Mouse (Mus musculus): ENCODE measurements around the gene Egflam. TPM values are rescaled to one million over a fixed set of nuclear protein-coding genes. Genes with fewer than 3 reads are reported as not detected.

Gene Egflam
- polyA plus RNA-seq, 1 experiment from 2014 or later: 11.4 TPM

GRCm38 (mm10) chr15:7167906-7168532 lies 230.2 kb downstream of the Egflam start:
- Histone ChIP-seq H3K27me3 (no peaks in the 10 kb centered on the region), H3K4me2 (no peak overlapping the region), H3K27ac (no peak overlapping the region), H3K9me3 (replicated peaks) (no peaks in the 10 kb centered on the region), H3K9ac (no peak overlapping the region), H3K4me1 (replicated peaks) (peaks cover 8% of the 10 kb centered on the region), H3K4me3 (no peak overlapping the region), H3K36me3 (peaks cover 50% of the 10 kb centered on the region)
- WGBS: 68% methylated on average over 11 of the region's 11 CpGs
- no peak for ATAC-seq (replicated peaks; ENCODE audit: insufficient number of reproducible peaks, insufficient read depth, low FRiP score, low read depth)

GRCm38 (mm10) chr15:7167238-7167905 lies 230.8 kb downstream of the Egflam start:
- H3K4me1 ChIP-seq (replicated peaks): peaks cover 8% of the 10 kb centered on the region
- H3K9me3 ChIP-seq (replicated peaks): no peaks in the 10 kb centered on the region
- no peak overlapping the region for H3K9ac ChIP-seq
- no peaks in the 10 kb centered on the region for H3K27me3 ChIP-seq
- no peak overlapping the region for H3K4me3 ChIP-seq
- H3K4me2 ChIP-seq: no peak overlapping the region
- ATAC-seq (replicated peaks; ENCODE audit: insufficient number of reproducible peaks, insufficient read depth, low FRiP score, low read depth): no peak
- WGBS: 81% methylated on average over 10 of the region's 10 CpGs
- H3K27ac ChIP-seq: no peak overlapping the region
- H3K36me3 ChIP-seq: peaks cover 50% of the 10 kb centered on the region

DNA sequence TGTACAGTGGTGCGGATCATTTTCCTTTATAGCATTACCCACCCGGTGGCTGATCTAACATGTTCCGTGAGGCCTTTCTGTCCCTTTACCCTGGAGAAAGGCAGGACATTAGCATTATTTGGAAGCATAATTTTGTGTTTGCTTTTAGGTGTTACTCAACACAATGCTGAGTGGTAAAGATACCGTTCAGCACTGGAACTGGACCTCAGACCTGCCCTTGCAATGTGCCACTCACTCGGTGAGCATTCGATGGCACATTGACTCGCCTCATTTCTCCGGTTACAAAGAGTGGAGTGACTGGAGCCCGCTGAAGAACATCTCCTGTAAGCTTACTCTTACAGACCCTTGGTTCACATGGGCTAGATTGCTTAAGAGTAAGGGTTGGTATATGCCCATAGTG lies 231.5 kb downstream of the Egflam start:
- no peak for ATAC-seq (replicated peaks; ENCODE audit: insufficient number of reproducible peaks, insufficient read depth, low FRiP score, low read depth)
- 92% methylated on average over 9 of the region's 9 CpGs for WGBS
- Histone ChIP-seq H3K9ac (no peak overlapping the region), H3K4me2 (no peak overlapping the region), H3K36me3 (peaks cover 52% of the 10 kb centered on the region), H3K4me1 (replicated peaks) (peaks cover 8% of the 10 kb centered on the region), H3K9me3 (replicated peaks) (no peaks in the 10 kb centered on the region), H3K4me3 (no peak overlapping the region), H3K27ac (no peak overlapping the region), H3K27me3 (no peaks in the 10 kb centered on the region)

DNA sequence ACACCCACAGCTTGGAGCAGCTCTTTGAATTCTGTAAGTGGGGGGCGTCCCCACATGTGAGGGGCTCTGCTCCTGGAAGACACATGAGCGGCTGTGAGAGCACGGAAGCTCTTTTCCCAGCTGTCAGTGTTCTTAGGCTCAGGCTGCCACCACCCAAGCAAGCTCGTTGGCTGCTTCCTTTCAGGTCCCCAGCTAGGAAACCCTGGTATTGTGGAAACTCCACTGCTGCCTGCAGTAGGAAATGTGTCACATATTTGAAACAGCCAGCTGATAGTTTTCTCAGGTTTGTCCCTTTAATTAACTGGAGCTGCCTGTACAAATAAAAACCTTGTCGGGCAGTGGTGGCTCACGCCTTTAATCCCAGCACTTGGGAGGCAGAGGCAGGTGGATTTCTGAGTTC lies 234.3 kb downstream of the Egflam start:
- Histone ChIP-seq H3K4me2 (no peak overlapping the region), H3K9me3 (replicated peaks) (no peaks in the 10 kb centered on the region), H3K4me3 (no peak overlapping the region), H3K36me3 (peaks cover 42% of the 10 kb centered on the region), H3K27me3 (no peaks in the 10 kb centered on the region), H3K27ac (no peak overlapping the region), H3K4me1 (replicated peaks) (peaks cover 11% of the 10 kb centered on the region), H3K9ac (no peak overlapping the region)
- no peak for ATAC-seq (replicated peaks; ENCODE audit: insufficient number of reproducible peaks, insufficient read depth, low FRiP score, low read depth)
- WGBS: 72% methylated on average over 6 of the region's 6 CpGs

DNA sequence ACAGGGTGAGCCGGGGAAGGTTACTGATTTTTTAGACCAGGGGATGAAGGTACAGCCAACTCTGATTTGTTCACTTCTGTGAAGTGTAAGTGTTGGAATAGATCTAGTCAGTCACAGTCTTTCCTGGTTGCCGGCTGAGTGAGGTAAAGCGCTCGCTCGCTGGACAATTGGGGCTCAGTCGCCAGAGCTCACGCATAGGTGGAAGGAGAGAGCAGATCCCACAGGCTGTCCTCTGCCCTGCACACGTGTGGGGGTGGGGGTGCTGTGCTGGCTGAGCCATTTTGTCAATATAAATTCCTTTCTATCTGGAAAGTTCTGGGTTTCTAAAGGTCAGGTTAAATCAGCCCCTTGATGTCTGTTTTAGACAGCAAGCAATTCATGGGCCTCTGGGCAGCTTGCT lies 237.9 kb downstream of the Egflam start:
- WGBS: 84% methylated on average over 8 of the region's 8 CpGs
- peaks cover 46% of the 10 kb centered on the region; the same call in 1 of the 2 replicates for H3K36me3 ChIP-seq

DNA sequence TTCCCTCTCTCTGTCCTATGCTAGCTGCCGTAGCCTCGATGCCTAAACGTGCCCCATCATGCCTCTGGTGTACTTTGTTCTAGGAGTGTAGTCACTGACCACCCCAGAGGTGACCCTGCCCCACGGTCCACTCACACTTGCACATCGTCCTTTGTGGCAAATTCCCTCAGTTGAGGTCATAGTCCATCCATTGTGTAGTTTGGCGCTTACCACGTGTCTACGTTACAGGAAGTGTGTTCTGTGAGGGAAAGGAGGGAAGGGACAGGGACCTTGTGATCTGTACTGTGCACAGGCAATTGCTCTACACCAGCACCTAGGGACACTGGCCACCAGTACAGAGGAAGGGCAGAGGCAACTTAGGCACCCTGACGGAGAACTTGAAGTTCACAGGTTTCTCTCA lies 238.3 kb downstream of the Egflam start:
- H3K36me3 ChIP-seq: peaks cover 43% of the 10 kb centered on the region; the same call in 1 of the 2 replicates
- H3K4me1 ChIP-seq (replicated peaks): peaks cover 14% of the 10 kb centered on the region
- H3K27me3 ChIP-seq: no peaks in the 10 kb centered on the region
- WGBS: 91% methylated on average over 9 of the region's 9 CpGs
- no peak overlapping the region for H3K27ac ChIP-seq
- no peak overlapping the region for H3K4me2 ChIP-seq
- H3K9me3 ChIP-seq (replicated peaks): no peaks in the 10 kb centered on the region
- no peak overlapping the region for H3K9ac ChIP-seq
- no peak overlapping the region for H3K4me3 ChIP-seq
- no peak for ATAC-seq (replicated peaks; ENCODE audit: insufficient number of reproducible peaks, insufficient read depth, low FRiP score, low read depth)

More for the DNA sequence above, 237.9 kb downstream of the Egflam start:
- Histone ChIP-seq H3K27ac (no peak overlapping the region), H3K4me2 (no peak overlapping the region), H3K4me1 (replicated peaks) (peaks cover 14% of the 10 kb centered on the region), H3K9me3 (replicated peaks) (no peaks in the 10 kb centered on the region), H3K9ac (no peak overlapping the region), H3K27me3 (no peaks in the 10 kb centered on the region), H3K4me3 (no peak overlapping the region)
- no peak for ATAC-seq (replicated peaks; ENCODE audit: insufficient number of reproducible peaks, insufficient read depth, low FRiP score, low read depth)

- Histone ChIP-seq H3K4me1 (replicated peaks) (peaks cover 19% of the 10 kb centered on the region), H3K4me3 (no peak overlapping the region), H3K9ac (no peak overlapping the region), H3K9me3 (replicated peaks) (no peaks in the 10 kb centered on the region), H3K27ac (no peak overlapping the region), H3K4me2 (no peak overlapping the region), H3K36me3 (peaks cover 39% of the 10 kb centered on the region; the same call in 1 of the 2 replicates), H3K27me3 (no peaks in the 10 kb centered on the region)
- WGBS: 87% methylated on average over 6 of the region's 6 CpGs
- no peak for ATAC-seq (replicated peaks; ENCODE audit: insufficient number of reproducible peaks, insufficient read depth, low FRiP score, low read depth)
Measured at GRCm38 (mm10) chr15:7157658-7158057, 240.5 kb downstream of the Egflam start.
